Mouse (Mus musculus): ENCODE results near the gene Zfp677. TPM values are rescaled to one million over a fixed set of nuclear protein-coding genes. Genes with fewer than 3 reads are reported as not detected.

Gene Zfp677
- polyA plus RNA-seq, 1 experiment from 2014 or later: 3.8 TPM

Other genes starting within 250 kb of the Zfp677 start
- gene Vmn1r234, start 157.7 kb upstream of the Zfp677 start, polyA plus RNA-seq (2014; fragmentation: Nextera tagmentation; extraction: Ambion mirVana): not detected in 2 replicates
- not detected in 2 replicates for gene Vmn1r235, start 127.3 kb upstream of the Zfp677 start, polyA plus RNA-seq (2014; fragmentation: Nextera tagmentation; extraction: Ambion mirVana)
- 0.04 TPM in 1 of 2 replicates, not detected in the other for gene Vmn1r236, start 100.8 kb upstream of the Zfp677 start, polyA plus RNA-seq (2014; fragmentation: Nextera tagmentation; extraction: Ambion mirVana)
- not detected in 2 replicates for gene Vmn1r237, start 71.9 kb upstream of the Zfp677 start, polyA plus RNA-seq (2014; fragmentation: Nextera tagmentation; extraction: Ambion mirVana)
- gene Zfp54, start 39.5 kb downstream of the Zfp677 start, polyA plus RNA-seq (2014; fragmentation: Nextera tagmentation; extraction: Ambion mirVana): 5.3 and 6.0 TPM in 2 replicates
- 12.7 and 17.0 TPM in 2 replicates for gene Zfp51, start 66.6 kb downstream of the Zfp677 start, polyA plus RNA-seq (2014; fragmentation: Nextera tagmentation; extraction: Ambion mirVana)
- 7.3 and 10.4 TPM in 2 replicates for gene Zfp53, start 105.2 kb downstream of the Zfp677 start, polyA plus RNA-seq (2014; fragmentation: Nextera tagmentation; extraction: Ambion mirVana)
- gene Zfp52, start 151.8 kb downstream of the Zfp677 start, polyA plus RNA-seq (2014; fragmentation: Nextera tagmentation; extraction: Ambion mirVana): 3.1 and 4.0 TPM in 2 replicates
- gene Zfp948, start 183.3 kb downstream of the Zfp677 start, polyA plus RNA-seq (2014; fragmentation: Nextera tagmentation; extraction: Ambion mirVana): 23.1 and 24.6 TPM in 2 replicates